Mouse (Mus musculus): ENCODE results near the gene Ush2a.

Ush2a gene

DNA sequence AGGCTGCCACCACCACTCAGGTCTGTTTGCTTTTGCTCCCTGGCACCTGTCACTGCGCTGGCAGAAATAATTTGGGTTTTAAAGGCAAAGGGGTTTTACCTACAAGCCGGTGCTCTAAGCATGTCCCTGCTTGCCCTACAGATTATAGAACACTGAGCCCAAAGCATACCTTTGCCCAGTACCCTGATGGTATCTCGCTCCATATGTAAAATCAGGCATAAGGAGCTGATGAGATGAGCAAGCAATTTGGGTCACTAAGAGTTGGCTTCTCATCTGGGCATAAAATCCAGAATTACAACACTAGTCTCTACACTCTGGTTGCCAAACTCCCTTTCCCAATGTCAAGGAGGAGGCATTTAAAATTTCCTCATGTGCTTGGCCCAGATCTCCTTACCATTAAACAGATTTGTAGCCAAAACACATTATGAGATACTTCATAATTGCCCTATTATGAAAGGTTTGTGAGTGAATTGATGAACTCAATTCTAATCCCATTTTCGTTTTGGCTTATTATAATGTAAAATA is 616.8 kb downstream of the Ush2a start:
- DNase-seq (ENCODE audit: low read depth, low spot score): no peak

DNA sequence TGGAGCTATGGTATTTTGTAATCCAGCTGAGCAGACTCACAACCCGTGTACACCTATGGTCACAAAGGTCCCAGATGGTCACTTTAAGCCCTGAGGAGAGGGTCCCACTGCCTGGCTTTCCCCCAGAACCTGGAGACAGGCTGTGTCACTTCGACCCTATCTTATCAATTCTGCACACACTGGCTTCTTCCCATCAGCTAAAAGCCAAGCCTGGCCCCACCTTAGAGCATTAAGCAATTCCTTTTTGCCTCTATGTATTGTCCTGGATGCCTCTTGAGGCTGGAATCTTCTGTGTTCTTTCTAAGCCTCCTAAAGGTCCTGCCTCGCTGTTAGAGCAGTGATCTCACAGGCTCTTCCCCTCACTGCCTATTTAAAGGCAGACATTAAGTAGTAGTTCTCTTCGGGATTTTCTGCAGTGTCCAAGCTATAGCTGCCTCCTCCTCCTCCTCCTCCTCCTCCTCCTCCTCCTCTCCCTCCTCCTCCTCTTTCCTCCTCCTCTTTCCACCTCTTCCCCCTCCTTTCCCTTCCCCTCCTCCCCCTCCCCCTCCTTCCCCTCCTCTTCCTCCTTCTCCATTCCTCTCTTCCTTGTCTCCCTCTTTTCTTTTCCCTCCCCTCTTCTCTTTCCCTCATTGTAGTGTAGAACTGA is 635.2 kb downstream of the Ush2a start:
- DNase-seq (ENCODE audit: low read depth, low spot score): no peak

- DNase-seq (ENCODE audit: low read depth, low spot score): peak; percentile 34
Measured at GRCm38 (mm10) chr1:188904091-188904490, 642.3 kb downstream of the Ush2a start.

DNA sequence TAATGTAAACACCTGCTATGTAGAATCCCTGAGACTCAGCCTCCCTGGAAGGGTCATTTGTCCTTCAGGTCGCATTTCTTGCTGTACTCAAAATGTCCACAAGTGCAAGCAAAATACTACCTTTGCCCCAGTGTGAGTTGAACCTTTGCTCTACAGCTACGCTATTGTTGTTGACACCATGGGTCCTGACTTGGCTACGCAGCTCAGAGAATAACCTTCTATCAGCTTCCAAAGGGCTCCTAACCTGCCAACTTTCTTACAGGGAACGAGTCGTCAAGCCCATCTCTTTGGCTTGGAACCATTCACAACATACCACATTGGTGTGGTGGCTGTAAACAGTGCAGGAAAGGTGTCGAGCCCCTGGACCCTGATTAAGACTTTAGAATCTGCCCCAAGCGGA is 644.4 kb downstream of the Ush2a start:
- no peak for DNase-seq (ENCODE audit: low read depth, low spot score)

- no peak for DNase-seq (ENCODE audit: low read depth, low spot score)
Measured at GRCm38 (mm10) chr1:188910656-188911055, 648.8 kb downstream of the Ush2a start.

DNA sequence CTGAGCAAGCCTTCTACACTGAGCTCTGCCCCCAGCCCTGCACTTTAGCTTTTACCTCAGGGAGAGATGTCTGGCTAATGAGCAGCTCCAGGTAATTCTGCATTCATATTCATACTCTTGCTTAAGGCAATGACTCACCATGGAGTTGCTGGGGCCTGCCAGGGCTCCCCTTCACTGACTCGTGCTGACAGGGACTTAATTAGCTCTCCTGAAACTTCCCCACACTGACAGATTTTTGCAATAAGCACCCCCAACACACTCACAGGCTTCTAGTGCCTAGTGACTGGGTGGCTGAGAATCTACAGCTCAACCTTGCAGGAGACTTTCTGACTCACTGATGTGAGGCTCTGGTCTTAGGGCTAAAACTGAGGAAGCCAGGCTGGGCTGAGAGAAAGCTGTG is 658.1 kb downstream of the Ush2a start:
- peak; percentile 36 for DNase-seq (ENCODE audit: low read depth, low spot score)

- DNase-seq (ENCODE audit: low read depth, low spot score): no peak
Measured at GRCm38 (mm10) chr1:188937246-188937780, 675.5 kb downstream of the Ush2a start.

GRCm38 (mm10) chr1:188945326-188945725 is 683.5 kb downstream of the Ush2a start:
- DNase-seq (ENCODE audit: low read depth, low spot score): no peak

GRCm38 (mm10) chr1:188946849-188947248 is 685.0 kb downstream of the Ush2a start:
- no peak for DNase-seq (ENCODE audit: low read depth, low spot score)

GRCm38 (mm10) chr1:188947794-188948193 is 686.0 kb downstream of the Ush2a start:
- DNase-seq (ENCODE audit: low read depth, low spot score): no peak

DNA sequence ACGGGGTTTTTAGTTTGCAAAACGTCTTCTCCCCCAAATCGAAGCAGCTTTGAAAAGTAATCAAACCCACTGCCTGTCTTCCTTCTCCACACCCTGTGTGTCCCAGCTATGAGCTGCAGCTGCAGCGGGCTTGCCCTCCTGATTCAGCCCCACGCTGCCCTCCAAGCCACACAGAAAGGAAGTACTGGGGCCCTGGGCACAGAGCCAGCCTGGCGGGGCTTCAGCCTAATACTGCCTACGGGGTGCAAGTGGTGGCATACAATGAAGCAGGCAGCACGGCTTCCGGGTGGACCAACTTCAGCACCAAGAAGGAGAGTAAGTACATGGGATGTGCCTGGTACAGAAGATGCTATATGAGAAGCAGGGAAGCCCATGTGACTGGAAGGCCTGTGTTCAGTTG is 686.5 kb downstream of the Ush2a start:
- DNase-seq (ENCODE audit: low read depth, low spot score): no peak

- DNase-seq (ENCODE audit: low read depth, low spot score): no peak
Measured at GRCm38 (mm10) chr1:188951091-188951490, 689.3 kb downstream of the Ush2a start.

- no peak for DNase-seq (ENCODE audit: low read depth, low spot score)
Measured at GRCm38 (mm10) chr1:188952501-188952900, 690.7 kb downstream of the Ush2a start.

DNA sequence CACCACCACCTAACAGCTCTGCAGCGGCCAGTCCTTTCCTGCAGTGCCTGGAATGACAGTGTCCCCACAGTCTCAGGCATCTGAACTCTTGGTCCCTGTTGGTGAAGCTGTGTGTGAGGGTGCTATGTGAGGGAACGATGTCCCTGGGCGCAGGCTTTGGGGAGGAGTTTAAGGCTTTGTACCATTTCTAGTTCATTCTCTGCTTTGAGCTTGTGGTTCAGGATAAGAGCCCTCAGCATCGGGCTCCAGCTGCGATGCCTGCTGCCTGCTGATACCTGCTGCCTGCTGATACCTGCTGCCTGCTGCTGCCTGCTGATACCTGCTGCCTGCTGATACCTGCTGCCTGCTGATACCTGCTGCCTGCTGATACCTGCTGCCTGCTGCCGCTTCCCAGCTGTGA is 711.3 kb downstream of the Ush2a start:
- DNase-seq (ENCODE audit: low read depth, low spot score): no peak

DNA sequence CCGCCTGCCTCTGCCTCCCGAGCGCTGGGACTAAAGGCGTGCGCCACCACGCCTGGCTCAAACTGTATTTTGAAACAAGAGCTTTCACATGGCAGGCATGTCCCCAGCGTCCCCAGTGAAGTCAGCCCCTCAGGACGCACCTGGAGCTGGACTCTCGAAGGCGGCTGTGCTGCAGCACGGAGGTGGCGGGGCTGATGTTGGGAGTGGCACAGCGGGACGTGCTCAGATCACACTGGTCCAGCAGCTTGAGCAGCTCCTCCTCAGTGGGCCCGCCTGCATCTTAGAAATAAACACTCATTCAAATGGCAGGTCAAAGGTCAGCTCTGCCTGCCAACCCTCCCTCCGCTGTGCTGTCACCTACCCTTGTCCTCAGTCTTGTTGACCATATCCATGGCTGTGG is 712.1 kb downstream of the Ush2a start:
- no peak for DNase-seq (ENCODE audit: low read depth, low spot score)

GRCm38 (mm10) chr1:188980050-188980449 is 718.2 kb downstream of the Ush2a start:
- no peak for DNase-seq (ENCODE audit: low read depth, low spot score)

GRCm38 (mm10) chr1:188993218-188993617 is 731.4 kb downstream of the Ush2a start:
- peak; percentile 39 for DNase-seq (ENCODE audit: low read depth, low spot score)

DNA sequence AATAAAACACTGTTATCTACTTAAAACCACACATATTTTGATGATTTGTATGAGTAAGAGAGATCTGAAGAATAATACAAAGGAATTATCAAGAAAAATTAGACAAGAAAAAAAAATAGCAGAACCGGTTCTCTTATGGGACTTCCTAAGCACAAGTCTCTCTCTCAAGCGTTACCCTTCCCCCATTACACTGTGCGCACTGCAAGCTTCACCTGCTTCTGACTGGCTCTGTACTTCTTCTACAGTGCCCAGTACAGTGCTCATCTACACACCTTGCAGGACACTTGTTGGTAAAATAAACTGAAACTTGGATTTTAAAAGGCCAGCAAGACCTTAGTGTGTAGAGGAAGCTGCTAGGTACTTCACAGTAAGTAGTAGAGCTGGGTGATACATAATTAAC is 736.1 kb downstream of the Ush2a start:
- no peak for DNase-seq (ENCODE audit: low read depth, low spot score)

DNA sequence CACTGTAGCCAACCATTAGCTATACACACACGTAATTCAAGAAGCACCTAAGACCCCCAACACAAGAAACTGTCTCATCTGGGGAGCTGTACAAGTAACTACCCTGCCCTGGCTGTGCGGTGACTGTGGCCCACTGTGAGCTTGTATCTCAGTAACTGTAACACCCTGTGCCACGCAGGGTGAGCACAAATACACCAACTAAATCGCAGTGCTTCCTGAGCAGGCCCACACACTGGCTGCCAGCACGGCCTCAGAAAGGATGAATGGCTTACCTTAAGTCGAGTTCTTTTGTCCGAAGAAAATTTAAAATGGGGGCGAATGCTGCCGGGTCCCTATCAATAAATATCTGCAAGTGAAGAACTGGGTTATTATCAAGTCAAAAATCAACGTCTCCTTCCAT is 738.2 kb downstream of the Ush2a start:
- no peak for DNase-seq (ENCODE audit: low read depth, low spot score)

DNA sequence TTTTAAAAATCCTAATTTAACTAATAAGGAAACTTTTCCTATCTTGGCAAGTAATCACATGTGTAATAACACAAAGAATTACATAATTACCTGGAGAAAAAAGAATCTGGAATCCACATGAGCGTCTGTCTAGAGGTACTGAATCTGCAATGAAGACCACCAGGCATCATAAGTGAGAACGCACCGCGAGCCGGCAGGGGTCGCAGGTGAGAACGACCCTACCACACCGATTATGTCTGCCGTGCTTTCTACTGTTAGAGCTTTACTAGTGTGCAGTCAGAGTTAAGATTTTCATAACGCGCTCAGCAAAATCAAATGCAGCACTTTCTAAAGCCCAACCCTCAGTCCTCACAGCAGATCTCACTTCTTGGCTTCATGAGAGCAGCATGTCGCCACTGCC is 740.0 kb downstream of the Ush2a start:
- DNase-seq (ENCODE audit: low read depth, low spot score): no peak

GRCm38 (mm10) chr1:189004774-189005173 is 743.0 kb downstream of the Ush2a start:
- no peak for DNase-seq (ENCODE audit: low read depth, low spot score)

DNA sequence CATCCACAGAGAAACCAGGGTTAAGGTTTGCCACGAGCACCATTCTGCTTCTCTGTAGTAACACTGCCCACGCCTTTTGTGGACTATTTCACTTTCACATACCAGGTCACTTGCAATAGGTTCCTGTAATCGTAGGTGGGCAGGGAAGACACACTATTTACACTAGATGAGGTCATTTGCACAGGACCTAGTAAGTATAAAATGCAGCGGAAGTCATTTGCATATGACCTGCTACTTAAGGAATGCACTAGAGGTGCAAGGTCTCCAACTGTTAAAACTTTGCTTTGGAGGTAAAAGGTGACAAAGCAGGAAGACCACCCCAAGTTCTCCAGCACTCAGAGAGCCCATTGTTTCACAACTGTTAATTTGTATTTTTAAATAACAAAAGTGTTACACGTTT is 744.4 kb downstream of the Ush2a start:
- no peak for DNase-seq (ENCODE audit: low read depth, low spot score)

DNA sequence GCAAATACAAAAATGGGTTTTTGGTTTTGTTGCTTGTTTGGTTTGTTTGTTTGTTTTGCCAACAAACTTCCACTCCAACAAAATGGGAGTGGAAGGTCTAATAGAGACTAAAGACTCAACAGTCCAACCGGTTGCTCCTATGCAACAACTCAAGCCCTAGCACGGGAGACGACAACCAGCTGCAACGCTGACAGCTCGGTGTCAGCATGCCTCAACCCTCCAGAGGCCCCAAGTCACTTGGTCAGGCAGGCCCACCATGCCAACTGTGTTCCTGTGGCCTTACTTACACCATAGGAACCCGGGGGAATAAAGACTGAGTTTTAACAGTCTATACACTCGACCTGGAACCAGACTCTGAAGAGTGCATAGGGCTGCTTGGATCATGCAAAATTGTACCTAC is 745.0 kb downstream of the Ush2a start:
- no peak for DNase-seq (ENCODE audit: low read depth, low spot score)

All from telencephalon, adult 2 months (tissue).